Mouse (Mus musculus) left cerebral cortex, adult 8-10 months (tissue): ENCODE measurements around the gene Zmiz1. TPM values are rescaled to one million over a fixed set of nuclear protein-coding genes. Genes with fewer than 3 reads are reported as not detected.

Experiments used
- DNase-seq, 2 experiments: peaks; one replicate each; pipeline ENCODE4 v3.0.0; 2022; ENCODE audit warnings: low spot score in 2 of 2
- total RNA-seq, 4 experiments: library from RNA; stranded (reverse); gene quantifications; 2 replicates each; pipeline ENCODE4 v1.2.4; 2022

Gene Zmiz1
- total RNA-seq = 10 to 100 TPM; 90.1 to 94.2 (median 92.3) TPM

GRCm38 (mm10) chr14:25459016-25459393 lies at the start of gene Zmiz1:
Gene Zmiz1, plus strand, starts transcription at chr14:25459185.
- peak; percentile 73 to 82 for DNase-seq

DNA sequence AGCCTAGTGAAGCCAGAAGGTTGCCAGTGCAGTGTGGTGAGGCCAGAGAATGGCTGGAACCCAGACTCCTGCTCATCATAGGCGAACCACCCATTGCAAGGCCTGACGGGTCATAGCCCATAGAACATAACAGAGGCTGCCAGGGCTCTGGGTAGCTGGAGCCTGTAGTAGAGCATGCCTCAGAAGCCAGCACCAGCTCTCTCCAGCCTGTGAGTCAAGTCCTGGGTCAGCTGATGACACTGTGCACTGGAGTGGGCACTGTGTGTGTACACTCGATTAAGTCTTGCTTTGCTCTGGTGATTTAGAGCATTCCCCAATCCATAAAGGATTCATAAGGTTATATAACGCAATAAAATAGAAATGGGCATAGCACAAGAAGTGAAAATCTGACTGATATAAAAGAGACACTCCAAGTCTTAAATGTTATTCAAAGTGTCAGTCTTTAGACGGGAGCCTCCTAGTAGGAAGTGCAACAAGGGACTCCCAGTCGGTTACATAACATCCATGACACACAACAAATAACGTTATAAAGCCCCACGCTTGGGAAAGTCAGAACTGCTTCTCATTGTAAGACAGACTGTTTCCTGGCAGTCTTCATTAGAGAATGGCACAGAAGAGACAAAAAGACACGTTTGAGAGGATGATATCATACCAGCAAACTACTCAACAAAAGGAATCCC lies 47.0 kb upstream of the Zmiz1 start:
- no peak for DNase-seq

DNA sequence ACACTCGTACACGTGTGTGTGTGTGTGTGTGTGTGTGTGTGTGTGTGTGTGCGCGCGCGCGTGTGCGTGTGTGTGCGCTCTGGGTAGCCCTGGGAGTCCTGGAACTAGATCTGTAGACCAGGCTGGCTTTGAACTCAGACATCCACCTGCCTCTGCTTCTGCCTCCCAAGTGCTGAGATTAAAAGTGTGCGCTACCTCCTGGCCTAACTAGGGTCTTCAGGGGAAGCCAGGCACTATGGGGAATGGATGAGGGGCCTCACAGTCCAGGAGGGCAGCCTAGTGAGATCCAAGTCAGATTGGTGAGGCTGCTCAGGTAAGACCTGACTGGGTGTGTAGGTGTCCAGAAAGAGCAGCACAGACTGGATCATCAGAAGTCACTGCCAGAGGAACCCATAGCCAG lies 46.2 kb upstream of the Zmiz1 start:
- DNase-seq = no peak

DNA sequence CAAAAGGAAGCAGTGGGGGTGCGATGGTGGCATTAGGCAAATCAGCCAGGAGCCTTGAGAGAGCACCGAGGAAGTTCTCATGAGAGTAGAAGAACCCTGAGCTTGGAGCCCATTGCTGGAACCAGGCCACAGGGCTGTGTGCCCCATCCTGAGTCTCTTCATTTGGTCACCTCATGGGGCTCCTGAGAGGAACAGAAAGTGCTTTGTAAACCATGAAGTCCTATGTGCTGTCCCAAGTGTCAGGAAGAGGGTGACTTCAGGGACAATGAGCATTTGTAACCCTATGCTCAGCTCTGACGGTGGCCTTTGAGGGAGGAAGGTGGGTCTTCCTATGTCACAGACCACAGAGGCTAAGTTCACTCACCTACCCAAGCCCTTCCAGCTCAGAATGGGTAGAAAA lies 45.5 kb upstream of the Zmiz1 start:
- no peak for DNase-seq

DNA sequence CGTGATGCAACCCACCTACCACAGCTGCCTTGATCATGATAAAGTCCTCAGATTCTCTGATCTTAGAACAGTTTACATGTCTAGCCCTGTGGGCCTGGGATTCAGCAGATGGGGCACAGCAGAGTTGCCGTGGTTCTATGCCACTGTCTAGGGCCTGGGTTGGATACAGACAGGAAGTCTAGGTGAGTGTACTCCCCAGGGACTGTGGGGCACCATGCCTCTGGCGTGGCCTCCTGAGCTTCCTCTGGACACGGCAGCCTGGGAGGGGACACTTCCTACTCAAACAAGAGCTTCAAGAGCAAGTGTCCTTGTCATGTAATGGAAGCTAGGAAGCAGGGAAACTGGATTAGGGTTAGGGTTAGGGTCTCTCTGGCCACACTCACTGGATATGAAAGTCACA lies 44.9 kb upstream of the Zmiz1 start:
- no peak for DNase-seq

- DNase-seq = no peak
Measured at GRCm38 (mm10) chr14:25420001-25420690, 38.8 kb upstream of the Zmiz1 start.

- no peak for DNase-seq
Measured at GRCm38 (mm10) chr14:25420987-25421386, 38.0 kb upstream of the Zmiz1 start.

DNA sequence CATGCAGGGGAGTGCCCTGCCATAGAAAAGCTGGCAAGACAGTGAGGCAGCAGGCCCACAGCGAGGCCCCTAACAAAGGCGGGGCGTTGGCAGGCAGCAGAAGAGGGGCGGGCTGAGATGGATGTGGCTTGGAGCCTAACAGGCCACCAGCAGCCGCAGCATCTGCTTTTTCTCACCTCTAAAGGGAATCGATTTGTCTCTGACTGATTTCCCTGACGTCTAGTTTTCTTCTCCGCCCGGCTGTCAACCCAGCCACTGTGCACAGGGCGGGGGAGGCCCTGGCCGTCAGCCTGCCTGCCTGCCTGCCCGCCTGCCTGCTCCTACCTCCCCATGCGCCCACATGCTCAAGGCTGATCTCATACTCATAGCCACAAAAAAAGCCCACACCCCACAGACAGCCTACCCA lies 37.4 kb upstream of the Zmiz1 start:
- DNase-seq = peak; percentile 11 to 70

GRCm38 (mm10) chr14:25422946-25423345 lies 36.0 kb upstream of the Zmiz1 start:
- no peak for DNase-seq

- no peak for DNase-seq
Measured at GRCm38 (mm10) chr14:25423721-25424443, 35.1 kb upstream of the Zmiz1 start.

GRCm38 (mm10) chr14:25438255-25438654 lies 20.7 kb upstream of the Zmiz1 start:
- DNase-seq = no peak

DNA sequence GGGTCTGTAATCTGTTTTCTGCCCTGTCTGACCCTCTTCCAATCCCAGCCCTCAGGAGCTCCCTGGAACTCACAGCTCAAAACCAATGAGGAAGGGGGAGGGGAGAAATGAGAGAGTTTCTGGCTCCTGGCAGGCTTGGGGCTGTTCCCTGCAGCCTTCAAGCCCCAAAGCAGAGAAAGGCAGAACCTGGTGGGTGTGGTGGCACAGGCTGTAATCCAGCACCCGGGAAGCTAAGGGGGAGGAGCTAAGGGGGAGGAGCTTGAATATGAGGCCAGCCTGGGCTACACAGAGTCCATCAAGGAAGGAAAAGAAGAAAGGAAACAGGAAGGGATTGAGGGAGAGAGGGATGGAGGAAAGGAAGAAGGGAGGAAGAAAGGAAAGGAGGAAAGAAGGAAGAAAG lies 18.9 kb upstream of the Zmiz1 start:
- no peak for DNase-seq

- no peak for DNase-seq
Measured at GRCm38 (mm10) chr14:25440777-25441176, 18.2 kb upstream of the Zmiz1 start.

- no peak for DNase-seq
Measured at GRCm38 (mm10) chr14:25441469-25441868, 17.5 kb upstream of the Zmiz1 start.

DNA sequence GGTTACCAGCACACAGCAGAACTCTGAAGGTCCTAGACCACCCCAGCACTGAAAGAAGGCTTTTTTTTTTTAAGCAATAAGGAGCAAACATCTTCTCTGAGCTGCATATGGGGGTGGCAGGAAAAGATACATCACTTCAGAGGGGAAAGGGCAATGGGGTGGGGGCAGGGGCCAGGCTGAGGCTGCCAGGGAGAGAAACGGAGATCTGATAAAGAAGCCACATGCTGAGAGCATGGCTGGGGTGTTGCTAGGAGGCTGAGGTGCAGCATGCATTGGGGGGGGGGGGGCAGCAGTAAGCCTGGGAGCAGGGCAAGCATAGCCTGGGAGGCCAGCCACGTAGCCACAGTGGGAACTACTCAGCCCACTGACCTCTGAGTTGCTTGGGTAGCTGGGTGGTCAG lies 16.3 kb upstream of the Zmiz1 start:
- no peak for DNase-seq

DNA sequence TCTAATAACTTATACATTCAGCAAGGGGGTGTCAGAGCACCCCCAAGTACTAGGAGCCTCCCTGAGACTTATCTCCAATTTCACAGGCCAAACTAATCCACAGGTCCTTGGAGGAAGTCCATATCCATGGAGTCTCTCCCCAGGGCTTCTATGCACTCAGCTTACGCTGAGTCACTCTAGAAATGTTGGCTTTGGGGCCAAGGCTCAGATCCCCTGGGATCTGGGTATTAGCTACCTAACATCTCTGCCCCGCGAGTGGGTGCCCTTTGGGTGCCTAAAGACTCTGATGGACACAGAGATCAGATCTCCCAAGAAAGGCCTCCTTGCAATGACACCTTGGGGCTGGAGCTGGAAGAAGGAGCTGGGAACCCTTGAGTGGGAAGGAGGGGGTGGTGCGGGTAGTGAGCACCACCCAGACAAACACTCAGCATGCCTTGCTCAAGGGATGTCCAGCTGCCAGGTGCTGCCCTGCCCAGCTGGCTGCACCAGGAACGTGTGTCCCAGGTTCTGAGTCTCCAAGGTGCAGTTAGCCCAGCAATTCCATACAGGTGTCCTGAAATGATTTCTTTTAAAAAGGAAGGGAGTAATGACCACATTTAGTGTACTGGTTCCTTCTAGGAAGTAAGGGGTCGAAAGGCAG lies 11.7 kb upstream of the Zmiz1 start:
- DNase-seq = no peak

DNA sequence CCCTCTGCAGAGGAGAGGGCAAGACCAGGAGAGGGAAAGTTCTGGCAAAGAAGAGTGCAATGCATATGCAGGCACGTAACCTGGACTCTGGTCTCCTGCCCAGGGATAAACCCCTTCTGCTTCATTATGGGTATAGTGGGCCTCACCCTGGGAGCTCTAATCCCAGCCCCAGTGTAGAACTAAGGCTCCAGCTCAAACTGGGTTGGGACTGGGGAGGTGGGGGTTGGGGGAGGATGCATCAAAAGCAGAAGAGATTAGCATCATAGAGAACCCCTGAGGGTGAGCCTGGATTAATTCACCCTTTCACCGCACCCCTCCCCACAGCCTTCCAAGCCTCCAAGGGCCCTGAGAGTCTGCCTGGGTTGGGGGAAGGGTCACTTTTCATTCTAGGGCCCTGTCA lies 10.5 kb upstream of the Zmiz1 start:
- DNase-seq = no peak

- no peak for DNase-seq
Measured at GRCm38 (mm10) chr14:25451099-25451667, 7.8 kb upstream of the Zmiz1 start.

DNA sequence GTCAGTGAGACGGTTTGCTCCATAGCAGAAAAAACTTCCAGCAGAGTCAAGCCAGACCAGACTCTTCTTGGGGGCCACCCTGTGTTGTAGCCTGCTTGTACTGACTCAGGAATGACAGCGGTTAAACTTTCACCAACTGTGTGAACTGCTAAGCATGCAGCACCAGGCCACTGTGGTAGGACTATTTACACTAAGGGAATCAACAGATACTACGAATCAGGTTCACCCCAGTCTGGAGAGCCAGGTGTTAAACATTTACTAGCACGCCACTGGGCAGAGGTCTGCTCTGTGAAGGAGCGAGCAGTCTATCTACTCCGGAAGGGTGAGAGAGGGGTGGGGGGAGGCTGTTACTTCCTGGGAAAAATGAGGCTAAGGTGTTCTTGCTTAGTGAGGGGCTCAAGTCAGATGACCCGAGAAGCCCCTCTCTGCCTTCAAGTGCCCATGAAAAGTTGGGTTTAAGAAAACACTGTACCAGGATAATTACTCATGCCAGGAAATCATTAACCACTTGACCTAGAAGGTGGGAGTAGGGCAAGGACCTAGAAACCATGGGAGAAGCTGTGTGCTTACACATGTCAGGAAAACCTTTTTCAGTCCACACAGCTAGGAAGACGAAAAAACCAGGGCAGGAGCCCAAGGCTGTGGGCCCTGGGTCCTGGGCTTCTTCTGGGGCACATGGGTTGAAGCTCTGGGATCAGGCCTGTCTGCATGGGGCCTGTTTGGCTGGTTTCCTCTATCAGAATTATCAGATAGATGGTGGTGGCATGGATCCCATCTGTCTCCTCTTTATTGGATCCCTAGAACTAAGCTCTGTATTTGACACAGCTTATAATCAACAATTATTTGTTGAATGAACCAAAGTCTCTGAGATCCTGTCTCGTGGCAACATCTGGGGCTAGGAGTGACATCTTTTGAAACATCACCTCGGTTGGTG lies 7.0 kb upstream of the Zmiz1 start:
- no peak for DNase-seq

DNA sequence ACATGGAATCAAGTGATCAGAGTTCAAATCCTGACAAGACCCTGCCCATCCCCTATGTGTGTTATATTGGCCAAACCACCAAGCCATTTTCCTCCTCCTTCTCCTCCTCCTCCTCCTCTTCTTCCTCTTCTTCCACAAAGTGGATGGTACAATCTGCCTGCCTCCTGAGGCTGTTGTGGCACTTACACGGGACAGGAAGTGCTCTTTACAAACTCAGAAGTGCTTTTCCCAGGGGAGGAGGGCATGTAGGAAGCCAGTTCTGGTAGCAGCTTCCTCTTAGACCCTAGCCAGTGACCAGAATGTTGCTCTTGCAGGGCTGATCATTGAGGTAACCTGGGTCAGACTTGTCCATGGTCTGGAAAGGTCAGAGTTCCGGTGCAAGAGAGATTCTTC lies 6.4 kb upstream of the Zmiz1 start:
- DNase-seq = no peak
